Mouse (Mus musculus) neural tube, embryonic 12.5 days (tissue): ENCODE measurements around the gene Snx1. TPM values are rescaled to one million over a fixed set of nuclear protein-coding genes. Genes with fewer than 3 reads are reported as not detected.

ENCODE experiments used
- ATAC-seq: fragments of 200-750 bp; cut with Nextera tagmentation; 2 replicates; pipeline ENCODE4 v1.8.0; 2017; ENCODE audit warnings: low read depth, mild to moderate bottlenecking, moderate TSS enrichment, moderate library complexity; ENCODE audit not compliant: low FRiP score
- H3K27ac ChIP-seq: fragments of 300-500 bp; sonication (generic); 2 replicates; pipeline ENCODE4 v1.5.1; 2016
- H3K27me3 ChIP-seq: fragments of 300-500 bp; sonication (generic); replicated peaks from 2 replicates; pipeline ENCODE4 v1.6.1; 2016; ENCODE audit warnings: mild to moderate bottlenecking
- H3K36me3 ChIP-seq: fragments of 300-500 bp; sonication (generic); 2 replicates; pipeline ENCODE4 v1.6.1; 2016; ENCODE audit warnings: mild to moderate bottlenecking
- H3K4me1 ChIP-seq: fragments of 300-500 bp; sonication (generic); 2 replicates; pipeline ENCODE4 v1.6.1; 2016
- H3K4me2 ChIP-seq: fragments of 300-500 bp; sonication (generic); replicated peaks from 2 replicates; pipeline ENCODE4 v1.6.1; 2016; ENCODE audit warnings: mild to moderate bottlenecking
- H3K4me3 ChIP-seq: fragments of 300-500 bp; sonication (generic); 2 replicates; pipeline ENCODE4 v1.5.1; 2016
- H3K9ac ChIP-seq: fragments of 300-500 bp; sonication (generic); 2 replicates; pipeline ENCODE4 v1.6.1; 2016; ENCODE audit warnings: mild to moderate bottlenecking
- H3K9me3 ChIP-seq: fragments of 300-500 bp; sonication (generic); 2 replicates; pipeline ENCODE4 v1.6.1; 2016; ENCODE audit warnings: mild to moderate bottlenecking
- WGBS: fragments of 180-500 bp; shearing (Covaris S2); methylation state at CpG from one replicate; pipeline ENCODE4 v1.1.7; 2016; 5-methylcytosine and 5-hydroxymethylcytosine counted together
- polyA plus RNA-seq: library from polyadenylated mRNA; unstranded; fragments of >200 nt; fragmentation: Nextera tagmentation; extraction: Ambion mirVana; gene quantifications from 2 replicates; pipeline ENCODE4 v1.2.1, GENCODE M21; 2016

The Snx1 gene
- polyA plus RNA-seq, 1 experiment from 2014 or later = 106 TPM

DNA sequence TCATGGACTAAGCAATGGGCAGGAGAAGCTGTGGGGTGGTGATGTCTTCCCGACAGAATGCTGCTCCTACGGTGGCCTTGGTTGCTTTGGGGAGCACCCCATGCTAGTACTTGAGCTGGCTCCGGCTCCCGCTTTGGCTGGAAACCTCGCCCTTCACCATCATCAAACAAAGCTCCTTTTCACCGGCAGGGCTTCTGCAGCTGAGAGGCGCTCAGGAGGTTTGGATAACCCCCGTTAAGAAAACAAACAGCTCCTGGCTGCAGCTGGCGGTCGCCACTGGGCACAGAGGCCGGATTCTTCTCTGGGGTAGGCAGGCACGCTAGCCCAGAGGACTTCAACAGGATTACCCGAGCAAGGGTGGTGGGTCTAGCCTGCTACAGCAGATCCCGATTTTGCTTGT, 47.9 kb downstream of the Snx1 start:
- Histone ChIP-seq H3K27me3 (no peaks in the 10 kb centered on the region; the same call in 1 of the 2 replicates), H3K4me3 (no peak overlapping the region), H3K4me1 (peaks cover 6% of the 10 kb centered on the region; the same call in 1 of the 2 replicates), H3K9me3 (0 out of 2 replicates have a peak, but pooled peaks cover 4% of the 10 kb centered on the region), H3K9ac (0 out of 2 replicates have a peak overlapping the region, but pooled peaks have one; percentile 21), H3K36me3 (no peaks in the 10 kb centered on the region), H3K4me2 (peak overlapping the region; percentile 39), H3K27ac (no peak overlapping the region)
- no peak for ATAC-seq
- WGBS = 11% methylated on average over 14 of the region's 14 CpGs

DNA sequence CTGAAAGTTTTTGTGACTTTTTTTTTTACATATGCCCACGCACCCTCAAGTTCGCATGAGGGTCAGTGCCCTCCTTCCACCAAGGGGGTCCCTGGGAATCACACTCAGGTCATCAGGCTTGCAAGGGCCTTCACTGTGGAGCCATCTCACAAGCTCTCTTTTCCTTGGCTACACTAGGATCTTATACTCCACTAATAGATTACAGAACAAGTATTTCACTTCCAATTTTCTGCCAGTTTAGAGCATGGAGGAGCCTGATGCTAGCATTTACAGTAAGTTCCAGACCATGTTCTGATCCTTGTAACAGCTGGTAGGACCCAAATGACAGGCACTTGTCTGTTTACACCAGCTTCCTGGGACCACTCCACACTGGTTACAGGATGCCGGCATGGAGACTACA, 48.3 kb downstream of the Snx1 start:
- Histone ChIP-seq H3K36me3 (no peaks in the 10 kb centered on the region), H3K9ac (0 out of 2 replicates have a peak overlapping the region, but pooled peaks have one; percentile 21), H3K27me3 (no peaks in the 10 kb centered on the region; the same call in 1 of the 2 replicates), H3K4me1 (peaks cover 6% of the 10 kb centered on the region; the same call in 1 of the 2 replicates), H3K9me3 (0 out of 2 replicates have a peak, but pooled peaks cover 4% of the 10 kb centered on the region), H3K4me2 (peak overlapping the region; percentile 39), H3K27ac (no peak overlapping the region), H3K4me3 (no peak overlapping the region)
- ATAC-seq = no peak
- WGBS = 61% methylated on average over 3 of the region's 3 CpGs

DNA sequence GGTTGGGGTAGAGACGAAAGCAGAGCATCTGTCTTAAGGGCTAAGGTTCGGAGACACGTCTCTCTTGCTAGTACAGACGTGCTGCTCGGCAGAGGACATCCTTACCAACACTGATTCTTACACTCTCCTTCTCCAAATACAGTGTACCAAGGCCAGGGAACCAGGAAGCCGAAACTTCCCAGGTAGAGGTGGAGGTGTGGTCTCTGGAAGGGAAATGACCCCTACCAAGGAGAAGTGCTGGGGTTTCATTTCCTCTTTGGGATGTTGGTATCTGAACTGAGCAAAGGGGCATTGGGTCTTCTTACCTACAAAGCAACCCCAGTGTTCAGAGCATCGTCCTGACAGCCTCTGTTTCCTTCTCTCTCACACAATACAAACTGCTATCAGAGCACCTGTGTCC, 53.6 kb downstream of the Snx1 start:
- Histone ChIP-seq H3K4me1 (peaks cover 11% of the 10 kb centered on the region), H3K9me3 (0 out of 2 replicates have a peak, but pooled peaks cover 4% of the 10 kb centered on the region), H3K27ac (no peak overlapping the region), H3K4me3 (no peak overlapping the region), H3K9ac (no peak overlapping the region), H3K4me2 (no peak overlapping the region), H3K27me3 (peaks cover 26% of the 10 kb centered on the region), H3K36me3 (no peaks in the 10 kb centered on the region)
- 91% methylated on average over 7 of the region's 7 CpGs for WGBS
- ATAC-seq = no peak

DNA sequence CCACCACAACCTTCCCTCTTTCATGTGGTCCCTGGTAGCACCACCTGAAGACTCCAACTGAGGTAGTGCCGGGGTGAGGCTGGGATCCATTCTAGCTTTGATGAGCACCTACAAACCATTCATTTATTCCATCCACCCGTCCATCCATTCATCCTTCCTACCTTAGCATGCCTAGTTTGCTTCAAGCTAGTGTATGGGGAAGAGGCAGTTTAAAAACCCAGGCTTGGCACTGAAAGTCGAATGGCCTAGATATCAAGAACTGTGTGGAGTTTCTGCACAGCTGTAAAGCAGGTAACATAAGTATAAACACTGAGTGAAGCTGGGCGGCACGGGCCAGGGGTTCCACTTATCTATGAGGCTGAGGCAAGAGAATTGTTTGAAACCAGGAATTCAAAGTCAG, 56.2 kb downstream of the Snx1 start:
- 87% methylated on average over 5 of the region's 5 CpGs for WGBS
- no peak overlapping the region for H3K4me3 ChIP-seq
- H3K9ac ChIP-seq = no peak overlapping the region
- H3K27ac ChIP-seq = no peak overlapping the region
- H3K9me3 ChIP-seq = 0 out of 2 replicates have a peak, but pooled peaks cover 4% of the 10 kb centered on the region
- H3K36me3 ChIP-seq = peaks cover 24% of the 10 kb centered on the region
- peaks cover 19% of the 10 kb centered on the region for H3K4me1 ChIP-seq
- no peak overlapping the region for H3K4me2 ChIP-seq
- H3K27me3 ChIP-seq = peaks cover 38% of the 10 kb centered on the region
- ATAC-seq = no peak

DNA sequence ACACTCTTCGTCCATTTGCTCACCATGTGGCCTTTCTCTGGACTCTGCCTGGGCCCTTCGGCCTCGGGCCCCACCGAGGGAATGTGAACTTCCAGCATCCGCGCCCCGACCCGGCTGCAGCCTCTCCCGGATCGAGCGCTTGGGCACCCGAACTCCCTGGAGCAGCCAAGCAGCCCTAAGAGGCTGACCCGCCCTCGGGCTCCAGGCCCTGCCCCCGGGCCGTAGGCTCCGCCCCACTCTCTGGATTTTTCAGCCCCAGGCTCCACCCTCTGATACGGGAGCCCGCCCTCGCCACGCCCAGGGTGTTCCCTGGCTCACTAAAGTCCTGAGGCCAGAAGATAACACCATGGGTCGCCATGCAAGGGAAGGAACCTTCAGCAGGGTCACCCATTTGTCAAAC, 56.8 kb downstream of the Snx1 start, which contains the start of gene Snx22:
Gene Snx22, minus strand, starts transcription at position 137 of the 400 bp plus-strand sequence.
- Histone ChIP-seq H3K36me3 (peaks cover 26% of the 10 kb centered on the region), H3K4me2 (peak within 1 kb of the TSS; percentile 79), H3K4me1 (peaks cover 19% of the 10 kb centered on the region), H3K27me3 (peaks cover 38% of the 10 kb centered on the region), H3K4me3 (peak within 1 kb of the TSS; percentile 44), H3K27ac (no peak within 1 kb of the TSS), H3K9ac (peak within 1 kb of the TSS; percentile 53), H3K9me3 (0 out of 2 replicates have a peak, but pooled peaks cover 4% of the 10 kb centered on the region)
- WGBS = 1% methylated on average over 22 of the region's 22 CpGs
- ATAC-seq = peak; percentile 65

DNA sequence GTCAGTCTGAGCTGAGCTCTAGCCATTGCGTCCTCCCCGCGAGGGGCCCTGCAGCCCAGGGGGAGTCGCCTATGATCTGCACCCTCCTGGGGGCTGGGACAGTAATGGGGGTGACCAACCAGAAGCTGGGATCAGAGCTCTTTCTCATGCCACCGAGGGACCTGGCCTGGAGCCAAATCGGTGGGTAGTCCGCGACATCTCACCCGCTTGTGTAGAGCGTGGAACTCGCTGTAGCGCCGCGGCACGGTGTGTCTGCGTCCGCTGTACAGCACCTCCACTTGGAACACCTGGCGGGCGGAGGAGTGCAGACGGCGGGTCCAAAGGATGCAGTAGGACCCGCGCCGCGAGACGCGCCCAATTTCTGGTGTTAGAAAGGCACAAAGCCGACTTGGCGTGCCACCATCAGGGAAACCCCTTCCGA, 57.4 kb downstream of the Snx1 start:
- Histone ChIP-seq H3K27me3 (peaks cover 38% of the 10 kb centered on the region), H3K4me2 (peak overlapping the region; percentile 79), H3K4me3 (peak overlapping the region; percentile 44), H3K36me3 (peaks cover 32% of the 10 kb centered on the region), H3K4me1 (peaks cover 19% of the 10 kb centered on the region), H3K27ac (no peak overlapping the region), H3K9me3 (no peaks in the 10 kb centered on the region), H3K9ac (peak overlapping the region; percentile 53)
- WGBS = 1% methylated on average over 30 of the region's 30 CpGs
- ATAC-seq = no peak

DNA sequence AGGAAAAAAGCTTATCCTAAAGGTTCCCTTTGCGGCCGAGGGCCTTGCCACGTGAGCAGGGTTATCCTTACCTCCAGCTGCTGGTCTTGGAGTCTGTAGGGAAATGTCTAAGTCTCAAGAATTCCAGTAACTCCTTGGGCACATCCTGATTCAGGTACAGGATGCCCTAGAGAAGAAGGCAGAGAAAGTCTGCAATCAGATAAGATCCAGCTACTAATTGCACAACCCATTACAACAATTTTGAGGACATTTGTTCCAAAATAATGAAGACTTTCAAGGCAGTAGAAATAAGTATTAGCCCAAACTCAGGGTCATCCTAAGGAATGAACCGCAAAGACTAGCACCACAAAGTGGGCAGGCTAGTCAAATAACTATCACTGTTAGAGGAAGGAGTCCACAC, 58.3 kb downstream of the Snx1 start:
- no peak for ATAC-seq
- H3K4me3 ChIP-seq = no peak overlapping the region
- no peak overlapping the region for H3K4me2 ChIP-seq
- peaks cover 38% of the 10 kb centered on the region for H3K27me3 ChIP-seq
- 61% methylated on average over 4 of the region's 4 CpGs for WGBS
- H3K27ac ChIP-seq = no peak overlapping the region
- peaks cover 19% of the 10 kb centered on the region for H3K4me1 ChIP-seq
- H3K9ac ChIP-seq = no peak overlapping the region
- peaks cover 41% of the 10 kb centered on the region for H3K36me3 ChIP-seq
- H3K9me3 ChIP-seq = no peaks in the 10 kb centered on the region

DNA sequence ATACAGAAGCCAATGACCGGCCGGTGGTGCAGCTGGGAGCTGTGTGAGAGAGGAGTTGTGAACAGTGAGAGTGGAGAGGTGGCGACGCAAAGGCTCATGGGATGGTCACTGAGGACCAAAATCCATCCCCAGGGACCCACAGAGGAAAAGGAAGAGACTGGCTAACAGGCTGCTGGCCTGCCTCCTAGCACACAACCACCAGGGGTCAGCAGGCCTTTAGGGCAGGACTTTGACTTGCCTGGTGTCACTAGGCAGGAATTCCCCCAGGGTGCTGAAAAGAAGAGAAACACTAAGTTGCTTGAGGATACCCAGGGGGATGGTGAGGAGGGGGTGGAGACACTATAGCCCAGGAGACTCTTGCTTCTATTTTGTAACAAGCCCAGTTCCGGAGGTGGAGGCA, 58.8 kb downstream of the Snx1 start:
- Histone ChIP-seq H3K9me3 (no peaks in the 10 kb centered on the region), H3K27ac (no peak overlapping the region), H3K9ac (no peak overlapping the region), H3K27me3 (peaks cover 38% of the 10 kb centered on the region), H3K4me2 (no peak overlapping the region), H3K36me3 (peaks cover 46% of the 10 kb centered on the region), H3K4me3 (no peak overlapping the region), H3K4me1 (peaks cover 19% of the 10 kb centered on the region)
- WGBS = 30% methylated on average over 5 of the region's 5 CpGs
- ATAC-seq = peak; percentile 27; the same call in 1 of the 2 replicates

DNA sequence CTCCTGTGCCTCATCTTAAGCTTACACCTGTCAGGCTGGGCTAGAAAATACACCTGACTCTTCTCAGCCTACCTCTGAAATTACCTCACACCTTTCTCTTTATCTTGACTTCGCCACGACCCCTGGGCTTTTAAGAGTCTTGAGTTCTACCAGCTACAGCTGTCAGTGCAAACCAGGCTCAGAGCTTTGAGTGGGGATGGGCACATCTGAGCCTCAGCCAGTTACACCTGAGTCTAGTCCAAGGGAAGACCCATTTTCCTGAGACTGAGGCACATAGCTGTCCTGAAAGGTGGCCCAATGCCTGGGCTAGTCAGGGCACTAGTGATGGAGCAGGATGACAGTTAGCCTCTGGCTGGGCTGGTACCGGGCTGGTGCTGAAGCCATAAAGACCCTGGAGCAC, 59.6 kb downstream of the Snx1 start:
- no peaks in the 10 kb centered on the region for H3K9me3 ChIP-seq
- no peak overlapping the region for H3K4me2 ChIP-seq
- no peak for ATAC-seq
- peaks cover 19% of the 10 kb centered on the region for H3K4me1 ChIP-seq
- no peak overlapping the region for H3K4me3 ChIP-seq
- no peak overlapping the region for H3K9ac ChIP-seq
- H3K27me3 ChIP-seq = peaks cover 38% of the 10 kb centered on the region
- no peak overlapping the region for H3K27ac ChIP-seq
- 95% methylated on average over 3 of the region's 3 CpGs for WGBS
- peaks cover 50% of the 10 kb centered on the region for H3K36me3 ChIP-seq

DNA sequence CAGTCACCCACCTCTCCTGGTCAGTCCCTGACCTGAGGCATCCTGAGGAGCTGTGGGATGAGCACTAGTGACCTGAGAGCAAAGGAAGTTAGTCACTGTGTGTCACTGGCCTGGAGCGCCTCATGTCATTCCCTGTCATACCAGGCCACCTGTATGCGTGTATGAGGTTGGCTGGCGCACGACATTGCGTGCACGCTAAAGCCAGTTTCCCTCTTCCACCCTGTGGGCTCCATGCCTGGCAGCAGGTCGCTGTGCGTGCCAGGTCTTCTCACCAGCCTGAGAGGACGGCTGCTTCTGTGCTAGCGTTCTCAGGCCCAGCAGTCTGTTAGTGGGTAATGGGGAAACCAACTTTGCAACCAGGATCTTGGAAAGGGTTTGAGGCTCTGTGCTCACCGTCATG, 62.1 kb downstream of the Snx1 start:
- Histone ChIP-seq H3K27me3 (peaks cover 28% of the 10 kb centered on the region), H3K4me1 (peaks cover 26% of the 10 kb centered on the region), H3K36me3 (peaks cover 50% of the 10 kb centered on the region), H3K9me3 (no peaks in the 10 kb centered on the region), H3K4me2 (no peak overlapping the region), H3K27ac (no peak overlapping the region), H3K9ac (no peak overlapping the region), H3K4me3 (no peak overlapping the region)
- 94% methylated on average over 11 of the region's 11 CpGs for WGBS
- ATAC-seq = no peak

DNA sequence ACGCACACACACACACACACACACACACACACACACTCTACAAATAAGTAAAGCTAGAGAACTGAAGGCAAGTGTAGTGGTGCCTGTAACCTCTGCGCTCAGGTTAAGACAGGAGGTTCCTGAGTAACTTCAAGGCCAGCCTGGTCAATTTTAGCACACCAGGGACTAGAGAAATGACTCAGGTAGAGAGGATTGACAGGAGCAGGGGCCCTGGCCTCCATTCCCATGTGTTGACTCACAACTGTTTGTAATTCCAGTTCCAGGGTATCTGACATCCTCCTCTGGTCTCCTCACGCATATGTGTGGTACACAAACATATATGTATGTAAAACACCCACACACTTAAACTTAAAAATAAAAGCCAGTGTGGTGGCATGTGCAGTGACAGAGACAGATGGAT, 62.9 kb downstream of the Snx1 start:
- Histone ChIP-seq H3K27ac (no peak overlapping the region), H3K4me1 (peaks cover 19% of the 10 kb centered on the region), H3K4me2 (no peak overlapping the region), H3K9ac (no peak overlapping the region), H3K27me3 (peaks cover 19% of the 10 kb centered on the region), H3K9me3 (no peaks in the 10 kb centered on the region), H3K4me3 (no peak overlapping the region), H3K36me3 (peaks cover 50% of the 10 kb centered on the region)
- ATAC-seq = no peak
- 96% methylated on average over 3 of the region's 3 CpGs for WGBS

DNA sequence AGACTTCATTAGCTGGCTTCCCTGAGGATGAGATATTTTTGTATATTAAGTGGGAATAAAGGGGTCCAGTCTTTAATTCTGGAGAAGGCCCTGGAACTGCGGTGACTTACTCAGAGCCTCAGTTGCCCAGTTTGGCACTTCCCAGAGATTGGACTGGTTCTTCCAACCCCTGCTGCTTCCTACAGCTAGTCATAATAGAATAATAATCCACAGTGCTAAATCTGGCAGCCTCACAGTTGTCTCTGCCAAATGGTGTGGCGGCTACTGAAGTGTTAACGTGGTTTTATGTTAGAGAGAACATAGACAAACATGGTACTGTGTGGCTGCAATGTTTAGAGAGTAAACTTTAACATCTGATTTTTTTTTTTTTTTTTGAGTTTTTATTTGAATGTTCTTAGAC, 64.7 kb downstream of the Snx1 start:
- Histone ChIP-seq H3K9ac (peak overlapping the region; percentile 81; the same call in 1 of the 2 replicates), H3K9me3 (no peaks in the 10 kb centered on the region)

DNA sequence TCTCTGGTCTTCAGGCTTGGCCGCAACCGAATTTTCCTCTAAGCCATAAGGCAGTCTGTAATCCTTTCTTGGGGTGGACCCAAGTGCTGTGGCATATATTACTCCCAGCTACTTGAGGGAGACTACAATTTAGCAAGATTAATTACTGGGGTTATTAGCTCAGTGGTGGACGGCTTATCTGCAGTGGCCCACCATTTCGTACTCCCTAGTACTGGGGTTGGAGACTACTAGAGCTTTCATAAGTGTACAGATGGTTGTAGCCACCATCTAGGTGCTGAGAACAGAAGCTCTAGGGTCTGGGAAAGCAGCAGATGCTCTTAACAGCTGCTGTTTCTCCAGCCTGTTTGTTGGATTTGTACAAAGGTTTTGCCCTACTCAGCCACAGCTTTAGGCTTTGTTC, 65.4 kb downstream of the Snx1 start:
- H3K9ac ChIP-seq = peak overlapping the region; percentile 81
- H3K36me3 ChIP-seq = peaks cover 34% of the 10 kb centered on the region
- H3K4me1 ChIP-seq = peaks cover 11% of the 10 kb centered on the region
- ATAC-seq = no peak
- H3K9me3 ChIP-seq = no peaks in the 10 kb centered on the region
- H3K27ac ChIP-seq = no peak overlapping the region
- peak overlapping the region; percentile 67 for H3K4me2 ChIP-seq
- 22% methylated on average over 4 of the region's 4 CpGs for WGBS
- peak overlapping the region; percentile 79 for H3K4me3 ChIP-seq
- H3K27me3 ChIP-seq = no peaks in the 10 kb centered on the region

More for the DNA sequence above, 64.7 kb downstream of the Snx1 start:
- Histone ChIP-seq H3K4me1 (peaks cover 11% of the 10 kb centered on the region), H3K4me3 (peak overlapping the region; percentile 79), H3K4me2 (peak overlapping the region; percentile 67), H3K27me3 (0 out of 2 replicates have a peak, but pooled peaks cover 1% of the 10 kb centered on the region), H3K27ac (no peak overlapping the region), H3K36me3 (peaks cover 41% of the 10 kb centered on the region)
- ATAC-seq = no peak
- WGBS = 78% methylated on average over 3 of the region's 3 CpGs
